ENCODE assay signal across 15 mouse cellular contexts in the genomic region with DNA sequence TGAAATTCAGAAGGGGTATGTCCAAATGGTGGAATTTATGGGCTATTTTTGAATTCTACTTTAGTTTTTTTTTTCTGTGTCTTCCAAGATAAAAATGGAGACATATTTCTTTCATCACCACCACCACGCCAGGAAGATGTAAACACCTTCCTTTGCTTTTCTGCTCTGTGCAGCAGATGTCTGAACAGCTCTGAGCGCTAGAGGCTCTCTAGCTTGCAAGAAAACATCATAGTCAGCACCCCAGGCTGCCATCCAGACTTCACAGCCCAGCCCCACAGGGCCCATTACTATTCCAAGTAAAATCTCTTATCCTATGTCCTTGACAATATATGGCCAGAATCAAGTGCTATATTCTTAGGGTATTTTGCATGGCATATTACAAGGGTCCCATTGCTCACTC.
DNase-seq lines count a peak whose midpoint lies in the region; ATAC-seq lines count a peak whose summit lies in the region.
"Had no signal": no experiment of that assay in that cellular context is flagged by ENCODE, and none has a peak within 500 bp of the region (broad histone marks: within the 10 kb centered on the region; RNA-seq: fewer than 3 reads in every experiment).

No protein-coding gene starts in this region.

- DNase-seq in frontal cortex, postnatal 14 days (ENCODE audit: low spot score in 2 of 2) = no peak
- DNase-seq in left cerebral cortex, postnatal 14 days (ENCODE audit: low spot score in 2 of 2) = peak; percentile 14 to 18
- no peak for DNase-seq in left cerebral cortex, postnatal 4 days
- peak; percentile 35 to 45 for DNase-seq in right cerebral cortex, postnatal 10 days (ENCODE audit: low spot score in 2 of 2)
- no peak for DNase-seq in right cerebral cortex, postnatal 14 days
- DNase-seq: adrenal gland, adult 8-10 months; adrenal gland, postnatal 25 days; cerebellum, adult 18-20 months; cerebellum, adult 9-10 months; cerebellum, postnatal 14 days; gastrocnemius, postnatal 25 days had no signal

- ATAC-seq in frontal cortex, adult (ENCODE audit: low TSS enrichment) = peak; percentile 94
- ATAC-seq: activated CD4-positive, CD25-positive, alpha-beta regulatory T cell, adult 4 months; forebrain, embryonic 13.5 days; forebrain, embryonic 16.5 days had no signal

- intact Hi-C loops in left cerebral cortex, postnatal 14 days (cut with DNase I) = no loop called here
- intact Hi-C loops in left cerebral cortex, postnatal 4 days (cut with DNase I) = no loop called here

Comparison
In these comparisons a context has a peak if more than half of its experiments do, and no peak if none do; other contexts are left out.
1. DNase-seq: peak in left cerebral cortex, postnatal 14 days (2 of 2) and right cerebral cortex, postnatal 10 days (2 of 2); none in frontal cortex, postnatal 14 days (0 of 2), left cerebral cortex, postnatal 4 days (single experiment) and right cerebral cortex, postnatal 14 days (single experiment).